Mouse (Mus musculus): ENCODE measurements at regions not wholly inside any gene's neighbourhood (a gene's known extent, or its start where the extent isn't known, plus 50 kb on each side); places are given as distances from the start of the nearest gene placed in this dataset.

- DNase-seq: peak; percentile 1
These were observed 341.1 kb downstream of the Gm21739 start for GRCm38 (mm10) chrY:43923126-43923525.
